Mouse (Mus musculus) activated CD4-positive, CD25-positive, alpha-beta regulatory T cell (primary cell): ENCODE data around the gene Gpx5. TPM values are rescaled to one million over a fixed set of nuclear protein-coding genes. Genes with fewer than 3 reads are reported as not detected.

Source experiments
- polyA plus RNA-seq, 2 experiments: library from polyadenylated mRNA; unstranded; fragments of 100-300 nt; shearing (Covaris generic); gene quantifications; one replicate each; pipeline ENCODE4 v1.2.1; 2017

Gpx5 gene
- under 1 TPM; 0.29 to 0.31 TPM for polyA plus RNA-seq

DNA sequence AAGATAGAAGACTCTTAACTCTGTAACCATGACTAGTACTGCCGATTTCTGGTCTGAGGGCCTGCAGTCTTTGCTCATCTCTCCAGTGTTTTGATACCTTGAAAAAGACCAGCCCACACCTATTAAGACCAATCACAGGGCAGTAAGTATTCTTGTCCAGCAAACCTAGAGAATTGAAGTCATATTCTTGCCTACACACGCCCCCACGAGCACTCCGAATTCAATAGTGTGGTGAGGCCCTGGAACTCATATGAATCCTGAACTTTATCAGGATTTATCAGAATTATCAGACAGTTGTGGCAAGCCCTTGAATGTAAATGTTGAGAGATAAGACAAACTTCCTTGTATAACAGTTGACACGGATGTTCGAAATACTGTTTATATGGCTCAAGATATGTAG, at the start of gene Gpx5:
Gene Gpx5 (minus strand): TSS at position 101 of the 400 bp plus-strand sequence.

DNA sequence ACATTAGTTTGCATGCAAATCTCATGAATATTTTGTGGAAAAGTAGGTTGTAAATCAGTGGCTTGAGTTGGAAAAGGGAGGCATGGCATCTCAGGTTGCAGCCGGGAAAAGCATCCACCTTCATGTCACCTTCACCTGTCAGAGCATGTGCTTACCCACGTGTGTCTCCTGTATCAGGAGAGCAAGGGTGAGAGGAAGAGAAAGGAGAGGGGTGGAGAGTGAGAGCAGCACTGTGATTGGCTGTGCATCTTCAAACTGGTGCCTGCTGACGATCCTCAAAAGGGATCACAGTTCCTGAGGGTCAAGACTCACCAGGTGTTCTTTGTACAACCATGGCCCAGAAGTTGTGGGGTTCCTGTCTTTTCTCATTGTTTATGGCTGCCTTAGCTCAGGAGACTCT, 19.4 kb upstream of the Gpx5 start, which contains the start of gene Gpx6:
Gene Gpx6 (plus strand): TSS at position 200 of the 400 bp plus-strand sequence.

Other genes with a start within 250 kb of the Gpx5 start
- gene Olfr1370, start 217.8 kb downstream of the Gpx5 start, polyA plus RNA-seq, result not detected
- gene Olfr1369-ps1, start 181.2 kb downstream of the Gpx5 start, polyA plus RNA-seq, result under 1 TPM; 0.07 TPM
- gene Olfr263, start 163.1 kb downstream of the Gpx5 start, polyA plus RNA-seq, result not detected
- not detected for gene Olfr1368, start 146.9 kb downstream of the Gpx5 start, polyA plus RNA-seq
- gene Trim27, start 113.3 kb downstream of the Gpx5 start, polyA plus RNA-seq, result 100 to 1,000 TPM; 118 to 119 TPM
- gene Gpx6, start 19.4 kb upstream of the Gpx5 start, polyA plus RNA-seq, result under 1 TPM in 1 of 2 experiments, not detected in 1; 0.31 TPM
- not detected for gene Olfr1367, start 54.2 kb upstream of the Gpx5 start, polyA plus RNA-seq
- 10 to 100 TPM in 1 of 2 experiments, 1 to 10 TPM in 1; 8.2 to 10.4 TPM for gene Zscan12, start 70.1 kb upstream of the Gpx5 start, polyA plus RNA-seq
- gene Zkscan3, start 110.0 kb upstream of the Gpx5 start, polyA plus RNA-seq, result 10 to 100 TPM; 44.2 to 52.5 TPM
- gene Pgbd1, start 148.3 kb upstream of the Gpx5 start, polyA plus RNA-seq, result under 1 TPM; 0.37 to 0.53 TPM
- gene Zscan26, start 161.0 kb upstream of the Gpx5 start, polyA plus RNA-seq, result 1 to 10 TPM; 4.8 to 5.5 TPM
- not detected for gene Nkapl, start 175.8 kb upstream of the Gpx5 start, polyA plus RNA-seq
- not detected for gene Zkscan4, start 186.2 kb upstream of the Gpx5 start, polyA plus RNA-seq
- gene Gm10065, start 186.7 kb upstream of the Gpx5 start, polyA plus RNA-seq, result not detected
- under 1 TPM; 0.18 TPM for gene AK157302, start 202.5 kb upstream of the Gpx5 start, polyA plus RNA-seq
- gene Gm11273, start 208.7 kb upstream of the Gpx5 start, polyA plus RNA-seq, result 10 to 100 TPM; 17.3 to 21.5 TPM
- 1 to 10 TPM; 3.9 to 5.7 TPM for gene Zkscan8, start 238.4 kb upstream of the Gpx5 start, polyA plus RNA-seq